Mouse (Mus musculus): ENCODE data around the gene Triap1. TPM values are rescaled to one million over a fixed set of nuclear protein-coding genes. Genes with fewer than 3 reads are reported as not detected.
"Not testable (repeated sequence)": the region's sequence is repeated elsewhere in the genome, so short reads cannot be mapped to it uniquely, and the experiment has no call there.

The Triap1 gene
- total RNA-seq, 2 experiments from 2014 or later, result 8.5 to 19.3 TPM

DNA sequence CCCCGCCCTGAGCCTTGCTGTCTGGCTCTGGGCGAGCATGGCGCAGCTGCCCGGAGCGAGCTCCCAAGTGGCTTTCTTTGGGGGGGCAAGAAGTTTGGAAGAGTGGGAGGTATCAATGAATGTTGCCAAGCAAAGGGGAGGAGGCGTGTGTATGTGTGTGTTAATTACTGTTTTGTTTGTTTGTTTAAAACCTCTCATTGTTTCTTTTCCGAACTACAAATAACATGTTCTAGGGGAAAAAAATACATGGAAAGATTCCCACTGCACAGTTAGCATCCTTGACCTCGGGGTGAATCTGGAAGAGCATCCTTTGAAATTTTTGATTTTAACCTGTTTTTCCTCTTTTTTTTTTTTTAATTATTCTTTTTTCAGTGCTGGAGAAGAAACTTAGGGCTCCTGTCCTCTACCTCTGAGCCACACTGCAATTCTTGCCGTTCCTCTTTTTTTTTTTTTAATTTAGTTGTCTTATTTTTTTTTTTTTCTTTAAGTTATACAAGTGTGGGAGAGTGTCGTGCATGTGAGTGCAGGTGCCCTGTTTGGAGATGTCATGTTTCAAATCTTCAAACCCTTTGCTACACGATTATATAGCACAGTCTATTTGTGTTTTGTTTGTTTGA lies 33.3 kb downstream of the Triap1 start:
- no peak for ATAC-seq (replicated peaks; ENCODE audit: low FRiP score, poor library complexity, severe bottlenecking)

DNA sequence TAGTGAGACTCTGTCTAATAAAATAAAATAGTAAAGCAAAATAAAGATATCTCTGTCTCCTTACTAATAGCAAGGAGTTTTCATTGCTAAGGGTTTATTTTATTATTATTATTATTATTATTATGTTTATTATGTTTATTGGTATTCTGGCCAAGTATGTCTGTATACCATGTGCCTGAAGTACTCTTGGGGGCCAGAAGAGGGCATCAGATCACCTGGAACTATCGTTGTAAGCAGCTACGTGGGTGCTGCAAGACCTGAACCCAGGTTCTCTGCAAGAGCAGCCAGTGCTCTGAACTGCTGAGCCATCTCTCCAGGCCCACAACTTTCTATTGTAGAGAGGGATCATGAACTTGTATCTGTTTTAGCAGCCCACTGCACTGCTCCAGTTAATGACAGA lies 34.4 kb downstream of the Triap1 start:
- ATAC-seq (replicated peaks; ENCODE audit: low FRiP score, poor library complexity, severe bottlenecking), result no peak; the same call in 1 of the 2 replicates

DNA sequence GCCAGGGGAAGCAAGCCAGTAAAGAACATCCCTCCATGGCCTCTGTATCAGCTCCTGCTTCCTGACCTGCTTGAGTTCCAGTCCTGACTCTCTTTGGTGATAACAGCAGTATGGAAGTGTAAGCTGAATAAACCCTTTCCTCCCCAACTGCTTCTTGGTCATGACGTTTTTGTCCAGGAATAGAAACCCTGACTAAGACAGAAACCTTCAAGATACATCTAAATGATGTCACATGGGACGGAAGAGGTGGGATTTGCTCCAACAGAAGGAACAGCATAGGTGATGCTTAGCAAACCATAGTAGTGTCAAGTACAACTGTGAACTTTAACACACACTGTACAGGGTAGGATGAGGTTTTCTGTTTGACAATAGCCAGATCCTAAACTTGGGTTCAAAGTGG lies 37.9 kb downstream of the Triap1 start:
- not testable (repeated sequence) for ATAC-seq (replicated peaks; ENCODE audit: low FRiP score, poor library complexity, severe bottlenecking)

DNA sequence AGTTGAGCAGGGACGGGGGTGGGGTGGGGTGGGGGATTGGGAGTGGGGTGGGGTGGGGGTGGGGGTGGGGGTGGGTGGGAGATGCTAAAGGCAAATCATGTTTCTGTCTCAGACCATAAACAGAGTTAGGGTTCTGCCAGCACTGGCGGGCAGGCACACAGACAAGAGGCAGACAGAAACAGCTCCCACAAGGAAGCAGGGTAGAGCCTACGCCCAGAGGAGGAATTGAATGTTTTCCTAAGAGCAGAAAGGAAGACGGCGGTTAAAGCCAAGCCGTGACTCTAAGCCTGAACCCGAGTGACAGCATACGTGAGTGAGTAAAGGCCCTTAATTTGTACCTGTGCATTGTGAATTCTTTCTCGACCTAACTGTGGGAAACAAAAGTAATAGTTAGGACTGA lies 50.9 kb downstream of the Triap1 start:
- no peak for ATAC-seq (replicated peaks; ENCODE audit: low FRiP score, poor library complexity, severe bottlenecking)

DNA sequence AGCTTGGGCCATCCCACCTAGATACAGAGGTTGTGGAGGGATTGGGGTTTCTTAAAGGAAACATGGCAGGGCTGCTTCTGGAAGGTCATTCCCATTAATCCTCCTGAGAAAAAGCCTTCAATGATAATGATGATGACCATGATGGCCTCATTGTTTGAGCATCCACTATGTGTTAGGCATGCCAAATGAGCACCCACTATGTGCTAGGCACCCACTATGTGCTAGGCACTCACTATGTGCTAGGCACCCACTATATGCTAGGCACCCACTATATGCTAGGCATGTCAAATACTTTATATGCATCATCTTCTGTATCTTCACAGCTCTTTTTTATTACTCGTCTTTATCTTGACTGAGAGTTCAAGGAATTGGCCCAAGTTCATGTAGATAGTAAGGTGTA lies 51.9 kb downstream of the Triap1 start:
- ATAC-seq (replicated peaks; ENCODE audit: low FRiP score, poor library complexity, severe bottlenecking), result no peak

Other genes with a start within 250 kb of the Triap1 start
- gene Gm10401, start 242.9 kb upstream of the Triap1 start, total RNA-seq (2015; ENCODE audit: low replicate concordance), result not detected in 2 replicates
- 1.2 and 5.8 TPM in 2 replicates for gene Gm10401, start 242.9 kb upstream of the Triap1 start, total RNA-seq (2017; ENCODE audit: low replicate concordance)
- 4.2 and 20.2 TPM in 2 replicates for gene Acads, start 221.9 kb upstream of the Triap1 start, total RNA-seq (2015; ENCODE audit: low replicate concordance)
- gene Acads, start 221.9 kb upstream of the Triap1 start, total RNA-seq (2017; ENCODE audit: low replicate concordance), result 2.4 and 8.0 TPM in 2 replicates
- gene Unc119b, start 206.2 kb upstream of the Triap1 start, total RNA-seq (2015; ENCODE audit: low replicate concordance), result 5.4 and 5.9 TPM in 2 replicates
- 5.4 and 6.8 TPM in 2 replicates for gene Unc119b, start 206.2 kb upstream of the Triap1 start, total RNA-seq (2017; ENCODE audit: low replicate concordance)
- 32.3 and 36.8 TPM in 2 replicates for gene Mlec, start 183.0 kb upstream of the Triap1 start, total RNA-seq (2015; ENCODE audit: low replicate concordance)
- gene Mlec, start 183.0 kb upstream of the Triap1 start, total RNA-seq (2017; ENCODE audit: low replicate concordance), result 23.2 and 25.9 TPM in 2 replicates
- not detected in 2 replicates for gene Cabp1, start 146.8 kb upstream of the Triap1 start, total RNA-seq (2015; ENCODE audit: low replicate concordance)
- not detected in 2 replicates for gene Cabp1, start 146.8 kb upstream of the Triap1 start, total RNA-seq (2017; ENCODE audit: low replicate concordance)
- gene Pop5, start 105.4 kb upstream of the Triap1 start, total RNA-seq (2015; ENCODE audit: low replicate concordance), result 45.8 and 70.0 TPM in 2 replicates
- gene Pop5, start 105.4 kb upstream of the Triap1 start, total RNA-seq (2017; ENCODE audit: low replicate concordance), result 29.8 and 33.7 TPM in 2 replicates
- gene Rnf10, start 68.3 kb upstream of the Triap1 start, total RNA-seq (2015; ENCODE audit: low replicate concordance), result 170 and 198 TPM in 2 replicates
- 378 and 474 TPM in 2 replicates for gene Rnf10, start 68.3 kb upstream of the Triap1 start, total RNA-seq (2017; ENCODE audit: low replicate concordance)
- 7.2 and 8.4 TPM in 2 replicates for gene Coq5, start 61.6 kb upstream of the Triap1 start, total RNA-seq (2015; ENCODE audit: low replicate concordance)
- gene Coq5, start 61.6 kb upstream of the Triap1 start, total RNA-seq (2017; ENCODE audit: low replicate concordance), result 12.8 and 15.9 TPM in 2 replicates
- 310 and 338 TPM in 2 replicates for gene Dynll1, start 40.2 kb upstream of the Triap1 start, total RNA-seq (2015; ENCODE audit: low replicate concordance)
- 98.2 and 201 TPM in 2 replicates for gene Dynll1, start 40.2 kb upstream of the Triap1 start, total RNA-seq (2017; ENCODE audit: low replicate concordance)
- gene Srsf9, start 14.0 kb upstream of the Triap1 start, total RNA-seq (2015; ENCODE audit: low replicate concordance), result 26.8 and 36.4 TPM in 2 replicates
- 45.7 and 86.4 TPM in 2 replicates for gene Srsf9, start 14.0 kb upstream of the Triap1 start, total RNA-seq (2017; ENCODE audit: low replicate concordance)
- 25.6 and 32.3 TPM in 2 replicates for gene Gatc, start within 50 bp of the Triap1 start, total RNA-seq (2015; ENCODE audit: low replicate concordance)
- 6.4 and 10.9 TPM in 2 replicates for gene Gatc, start within 50 bp of the Triap1 start, total RNA-seq (2017; ENCODE audit: low replicate concordance)
- 265 and 340 TPM in 2 replicates for gene Cox6a1, start 7.8 kb downstream of the Triap1 start, total RNA-seq (2015; ENCODE audit: low replicate concordance)
- gene Cox6a1, start 7.8 kb downstream of the Triap1 start, total RNA-seq (2017; ENCODE audit: low replicate concordance), result 55.4 and 95.0 TPM in 2 replicates
- not detected in 2 replicates for gene Msi1, start 88.4 kb downstream of the Triap1 start, total RNA-seq (2015; ENCODE audit: low replicate concordance)
- gene Msi1, start 88.4 kb downstream of the Triap1 start, total RNA-seq (2017; ENCODE audit: low replicate concordance), result not detected in 2 replicates
- not detected in 2 replicates for gene Pla2g1b, start 125.0 kb downstream of the Triap1 start, total RNA-seq (2015; ENCODE audit: low replicate concordance)
- not detected in 2 replicates for gene Pla2g1b, start 125.0 kb downstream of the Triap1 start, total RNA-seq (2017; ENCODE audit: low replicate concordance)
- 1.8 TPM in 1 of 2 replicates, not detected in the other for gene Sirt4, start 143.5 kb downstream of the Triap1 start, total RNA-seq (2015; ENCODE audit: low replicate concordance)
- 3.3 TPM in 1 of 2 replicates, not detected in the other for gene Sirt4, start 143.5 kb downstream of the Triap1 start, total RNA-seq (2017; ENCODE audit: low replicate concordance)
- gene Pxn, start 165.5 kb downstream of the Triap1 start, total RNA-seq (2015; ENCODE audit: low replicate concordance), result 18.9 and 24.5 TPM in 2 replicates
- gene Pxn, start 165.5 kb downstream of the Triap1 start, total RNA-seq (2017; ENCODE audit: low replicate concordance), result 11.1 and 21.2 TPM in 2 replicates
- gene Rplp0, start 218.2 kb downstream of the Triap1 start, total RNA-seq (2015; ENCODE audit: low replicate concordance), result 1,000 and 1,025 TPM in 2 replicates
- 380 and 735 TPM in 2 replicates for gene Rplp0, start 218.2 kb downstream of the Triap1 start, total RNA-seq (2017; ENCODE audit: low replicate concordance)
- 9.4 and 17.6 TPM in 2 replicates for gene Gcn1l1, start 224.0 kb downstream of the Triap1 start, total RNA-seq (2015; ENCODE audit: low replicate concordance)
- gene Gcn1l1, start 224.0 kb downstream of the Triap1 start, total RNA-seq (2017; ENCODE audit: low replicate concordance), result 13.7 and 14.1 TPM in 2 replicates

Measured in erythroid progenitor cell, adult 5-6 weeks (primary cell).